Mouse (Mus musculus): ENCODE results near the gene Tgfa. TPM values are rescaled to one million over a fixed set of nuclear protein-coding genes. Genes with fewer than 3 reads are reported as not detected.

Gene Tgfa
- total and polyA plus RNA-seq, 3 experiments, result 7.8 to 9.1 TPM; not detected in 1

DNA sequence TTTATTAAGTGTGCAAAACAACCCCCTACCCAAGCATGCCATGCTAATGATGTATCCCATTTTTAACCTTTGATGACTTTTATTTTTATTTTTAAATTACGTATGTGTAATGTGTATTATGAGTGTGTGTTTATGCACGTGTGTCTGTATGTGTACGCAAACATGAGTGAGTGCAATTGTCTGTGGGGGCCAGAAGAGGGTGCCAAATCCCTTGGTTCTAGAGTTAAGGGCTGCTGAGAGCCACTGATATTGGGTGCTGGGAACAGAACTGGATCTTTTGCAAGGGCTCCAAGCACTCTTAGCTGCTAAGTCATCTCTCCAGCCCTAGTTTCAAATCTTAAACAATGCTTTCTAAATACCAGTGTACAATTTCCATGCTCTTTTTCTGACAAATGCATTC is 103.9 kb downstream of the Tgfa start:
- TF ChIP-seq CTCF (IDR thresholded peaks at IDR 0.05 in 2 of 3, conservative IDR thresholded peaks at IDR 0.05 in 1 of 3; ENCODE audit: control insufficient read depth in 1 of 3, insufficient read depth in 1 of 3, low read depth in 2 of 3, low read length in 3 of 3, poor library complexity in 1 of 3, severe bottlenecking in 1 of 3) (peak; percentile 21 to 40 (median 29); a peak in 4 of 6 replicates), RAD21 (IDR thresholded peaks at IDR 0.05; ENCODE audit: low read depth, low read length) (peak; percentile 27), CHD1 (IDR thresholded peaks at IDR 0.05; ENCODE audit: low read depth, low read length) (no peak), SMC3 (IDR thresholded peaks at IDR 0.05; ENCODE audit: low read depth, low read length) (peak; percentile 27; the same call in 1 of the 2 replicates)
- Histone ChIP-seq H3K9me3 (replicated peaks; ENCODE audit: insufficient read depth, low read length) (no peaks in the 10 kb centered on the region), H3K4me3 (ENCODE audit: control insufficient read depth in 1 of 2, insufficient read depth in 1 of 2, low read depth in 2 of 2, low read length in 2 of 2) (no peak overlapping the region), H3K9ac (ENCODE audit: control insufficient read depth, low read depth, low read length, poor library complexity, severe bottlenecking) (no peak overlapping the region), H3K4me1 (ENCODE audit: control insufficient read depth in 1 of 2, insufficient read depth in 2 of 2, low read length in 2 of 2) (no peaks in the 10 kb centered on the region), H3K36me3 (ENCODE audit: control insufficient read depth in 1 of 2, insufficient read depth in 2 of 2, low read length in 2 of 2) (no peaks in the 10 kb centered on the region), H3K27me3 (ENCODE audit: control insufficient read depth in 1 of 2, insufficient read depth in 2 of 2, low read length in 2 of 2) (peaks cover 2 to 5% of the 10 kb centered on the region in 2 experiments), H3K79me2 (ENCODE audit: control insufficient read depth, insufficient read depth, low read length, poor library complexity) (no peaks in the 10 kb centered on the region), H3K27ac (ENCODE audit: control insufficient read depth, low read depth, low read length) (no peak overlapping the region)
- DNase-seq (ENCODE audit: low read depth, low spot score), result peak; percentile 20

DNA sequence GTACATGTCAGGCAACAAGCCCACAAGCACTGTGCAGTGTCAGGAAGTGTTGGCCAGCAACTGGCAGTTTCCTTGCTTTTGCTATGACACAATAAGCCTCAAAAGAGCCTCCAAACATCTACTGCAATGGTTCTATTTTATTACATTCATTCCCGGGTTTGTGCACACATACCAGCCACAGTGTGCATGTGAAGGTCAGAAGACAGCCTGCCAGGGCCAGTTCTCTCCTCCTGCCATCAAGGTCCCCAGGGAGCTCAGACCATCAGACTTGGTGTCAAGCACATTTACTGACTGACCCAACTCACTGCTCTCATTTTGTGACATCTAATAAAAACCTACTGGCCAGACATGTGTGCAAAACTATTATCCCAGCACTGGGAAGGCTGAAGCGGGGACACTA is 104.4 kb downstream of the Tgfa start:
- no peak overlapping the region for H3K27ac ChIP-seq (ENCODE audit: control insufficient read depth, low read depth, low read length)
- H3K9ac ChIP-seq (ENCODE audit: control insufficient read depth, low read depth, low read length, poor library complexity, severe bottlenecking), result no peak overlapping the region
- H3K36me3 ChIP-seq (ENCODE audit: control insufficient read depth in 1 of 2, insufficient read depth in 2 of 2, low read length in 2 of 2), result no peaks in the 10 kb centered on the region
- TF ChIP-seq ETS1 (IDR thresholded peaks at IDR 0.05; ENCODE audit: low read depth, low read length), result no peak
- TF ChIP-seq GABPA (IDR thresholded peaks at IDR 0.05; ENCODE audit: low read depth, low read length), result no peak
- no peak for TF ChIP-seq ELF1 (IDR thresholded peaks at IDR 0.05; ENCODE audit: low read depth, low read length)
- TF ChIP-seq POLR2A (IDR thresholded peaks at IDR 0.05; ENCODE audit: control insufficient read depth in 1 of 2, insufficient read depth in 1 of 2, low read depth in 1 of 2, low read length in 2 of 2, poor library complexity in 1 of 2), result no peak
- TF ChIP-seq CHD1 (IDR thresholded peaks at IDR 0.05; ENCODE audit: low read depth, low read length), result no peak
- no peak for TF ChIP-seq ZC3H11A (IDR thresholded peaks at IDR 0.05; ENCODE audit: low read depth, low read length)
- no peak for TF ChIP-seq MEF2A (IDR thresholded peaks at IDR 0.05; ENCODE audit: extremely low read depth, insufficient replicate concordance, low read depth, low read length, poor library complexity, severe bottlenecking)
- no peak for TF ChIP-seq BHLHE40 (IDR thresholded peaks at IDR 0.05; ENCODE audit: borderline replicate concordance, low read depth, low read length)
- H3K4me3 ChIP-seq (ENCODE audit: control insufficient read depth in 1 of 2, insufficient read depth in 1 of 2, low read depth in 2 of 2, low read length in 2 of 2), result no peak overlapping the region
- H3K4me1 ChIP-seq (ENCODE audit: control insufficient read depth in 1 of 2, insufficient read depth in 2 of 2, low read length in 2 of 2), result no peaks in the 10 kb centered on the region
- peaks cover 2 to 5% of the 10 kb centered on the region in 2 experiments for H3K27me3 ChIP-seq (ENCODE audit: control insufficient read depth in 1 of 2, insufficient read depth in 2 of 2, low read length in 2 of 2)
- DNase-seq (ENCODE audit: low read depth, low spot score), result no peak
- no peaks in the 10 kb centered on the region for H3K9me3 ChIP-seq (replicated peaks; ENCODE audit: insufficient read depth, low read length)
- no peaks in the 10 kb centered on the region for H3K79me2 ChIP-seq (ENCODE audit: control insufficient read depth, insufficient read depth, low read length, poor library complexity)

DNA sequence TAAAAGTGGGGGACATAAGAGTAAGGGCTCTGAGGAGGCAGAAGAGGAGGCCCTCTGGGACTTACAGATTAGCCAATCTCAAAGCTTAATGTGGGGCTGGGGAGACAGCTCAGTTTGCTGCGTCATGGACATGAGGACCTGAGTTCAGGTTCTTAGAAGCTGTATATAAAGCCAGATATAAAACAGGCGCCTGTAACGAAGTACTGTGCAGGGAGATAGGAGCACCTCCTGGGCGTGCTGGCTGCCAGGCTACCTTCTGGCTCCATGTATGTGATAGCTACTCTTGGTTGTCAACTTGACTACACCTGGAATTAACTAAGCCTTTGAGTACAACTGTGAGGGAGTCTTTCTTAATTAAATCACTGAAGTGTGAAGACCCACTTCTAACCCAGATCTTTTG is 110.7 kb downstream of the Tgfa start:
- Histone ChIP-seq H3K4me3 (ENCODE audit: control insufficient read depth in 1 of 2, insufficient read depth in 1 of 2, low read depth in 2 of 2, low read length in 2 of 2) (no peak overlapping the region), H3K9ac (ENCODE audit: control insufficient read depth, low read depth, low read length, poor library complexity, severe bottlenecking) (no peak overlapping the region), H3K9me3 (replicated peaks; ENCODE audit: insufficient read depth, low read length) (no peaks in the 10 kb centered on the region), H3K36me3 (ENCODE audit: control insufficient read depth in 1 of 2, insufficient read depth in 2 of 2, low read length in 2 of 2) (no peaks in the 10 kb centered on the region), H3K27ac (ENCODE audit: control insufficient read depth, low read depth, low read length) (no peak overlapping the region), H3K27me3 (ENCODE audit: control insufficient read depth in 1 of 2, insufficient read depth in 2 of 2, low read length in 2 of 2) (peaks cover 0 to 2% of the 10 kb centered on the region in 2 experiments; a peak in 1 of 4 replicates), H3K79me2 (ENCODE audit: control insufficient read depth, insufficient read depth, low read length, poor library complexity) (no peaks in the 10 kb centered on the region), H3K4me1 (ENCODE audit: control insufficient read depth in 1 of 2, insufficient read depth in 2 of 2, low read length in 2 of 2) (no peaks in the 10 kb centered on the region; a peak in 1 of 4 replicates)
- TF ChIP-seq NELFE (IDR thresholded peaks at IDR 0.05; ENCODE audit: low read depth, low read length), result no peak
- no peak for TF ChIP-seq CTCF (IDR thresholded peaks at IDR 0.05 in 2 of 3, conservative IDR thresholded peaks at IDR 0.05 in 1 of 3; ENCODE audit: control insufficient read depth in 1 of 3, insufficient read depth in 1 of 3, low read depth in 2 of 3, low read length in 3 of 3, poor library complexity in 1 of 3, severe bottlenecking in 1 of 3)
- TF ChIP-seq MEF2A (IDR thresholded peaks at IDR 0.05; ENCODE audit: extremely low read depth, insufficient replicate concordance, low read depth, low read length, poor library complexity, severe bottlenecking), result no peak
- no peak for TF ChIP-seq POLR2A (IDR thresholded peaks at IDR 0.05; ENCODE audit: control insufficient read depth in 1 of 2, insufficient read depth in 1 of 2, low read depth in 1 of 2, low read length in 2 of 2, poor library complexity in 1 of 2)
- TF ChIP-seq BHLHE40 (IDR thresholded peaks at IDR 0.05; ENCODE audit: borderline replicate concordance, low read depth, low read length), result no peak
- no peak for TF ChIP-seq MAX (IDR thresholded peaks at IDR 0.05; ENCODE audit: low read length)
- TF ChIP-seq GABPA (IDR thresholded peaks at IDR 0.05; ENCODE audit: low read depth, low read length), result no peak
- TF ChIP-seq KAT2A (conservative IDR thresholded peaks at IDR 0.05; ENCODE audit: low read depth, low read length), result no peak
- TF ChIP-seq ZNF384 (IDR thresholded peaks at IDR 0.05; ENCODE audit: low read depth, low read length), result no peak
- no peak for TF ChIP-seq CHD2 (IDR thresholded peaks at IDR 0.05; ENCODE audit: low read length)
- DNase-seq (ENCODE audit: low read depth, low spot score), result peak; percentile 24

Data from MEL (cell line).